Mouse (Mus musculus): ENCODE data around the gene Slc16a1.

DNA sequence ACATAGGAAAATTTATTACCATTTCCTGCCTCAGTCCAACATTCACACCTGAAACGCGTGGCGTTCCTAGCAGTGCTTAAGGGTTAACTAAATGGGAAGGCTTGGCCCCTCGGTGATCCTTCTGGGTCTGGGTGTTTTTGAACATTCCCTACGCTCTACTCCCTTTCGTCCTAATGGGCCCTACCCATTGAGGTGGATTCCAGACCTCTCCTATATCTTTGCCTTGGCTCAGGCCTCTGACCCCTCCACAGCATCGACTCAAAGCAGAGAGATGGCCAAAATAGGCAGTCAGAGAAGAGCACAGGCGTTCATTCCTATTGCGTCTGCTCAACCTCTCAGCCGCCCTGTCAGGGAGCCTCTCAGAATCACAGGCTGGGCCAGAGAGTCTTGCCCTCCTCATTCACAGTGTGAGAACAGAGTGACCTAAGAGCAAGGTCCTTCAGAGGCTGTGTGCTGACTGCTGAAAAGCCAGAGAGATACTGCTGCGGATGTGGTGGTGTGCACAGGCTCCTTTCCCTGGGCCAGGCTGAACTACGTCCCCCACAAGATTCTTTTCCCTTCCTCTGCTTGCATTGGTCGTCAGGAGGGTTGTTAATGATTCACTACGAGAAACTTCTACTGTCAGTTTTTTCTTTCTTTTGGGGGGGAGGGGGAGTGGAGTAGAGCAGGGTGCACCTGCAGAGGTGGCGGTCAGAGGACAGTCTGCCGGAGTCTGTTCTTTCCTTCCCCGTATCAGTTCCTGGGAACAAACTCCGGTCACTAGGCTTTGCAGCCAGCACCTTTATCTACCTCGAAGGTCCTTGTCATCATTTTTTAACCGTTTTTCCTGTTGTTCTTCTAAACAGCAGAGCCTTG lies 38.9 kb upstream of the Slc16a1 start:
- TF ChIP-seq CTCF (IDR thresholded peaks at IDR 0.05; ENCODE audit: borderline replicate concordance, insufficient read depth, low read depth, low read length): no peak
- no peak for TF ChIP-seq POLR2A (IDR thresholded peaks at IDR 0.05; ENCODE audit: borderline replicate concordance, insufficient read depth, low read length)

All from cerebellum, adult 2 months (tissue).